Mouse (Mus musculus) liver, embryonic 14.5 days (tissue): ENCODE measurements around the gene Dip2a. TPM values are rescaled to one million over a fixed set of nuclear protein-coding genes. Genes with fewer than 3 reads are reported as not detected.

Experiments used
- ATAC-seq: fragments of 200-750 bp; cut with Nextera tagmentation; 2 replicates; pipeline ENCODE4 v1.8.0; 2017; ENCODE audit warnings: moderate number of reproducible peaks, mild to moderate bottlenecking, moderate library complexity; ENCODE audit not compliant: insufficient read depth
- DNase-seq, 3 experiments: peaks; one replicate each; pipeline ENCODE4 v3.0.0-alpha.2; 2012 to 2013; ENCODE audit warnings: low read depth in 3 of 3, low spot score in 3 of 3
- H3K27ac ChIP-seq: fragments of 300-500 bp; sonication (generic); 2 replicates; pipeline ENCODE4 v1.5.1; 2014; ENCODE audit warnings: moderate library complexity, mild to moderate bottlenecking, control low read depth, inconsistent platforms
- H3K27me3 ChIP-seq: fragments of 300-500 bp; sonication (generic); 2 replicates; pipeline ENCODE4 v1.6.1; 2014; ENCODE audit warnings: mild to moderate bottlenecking, low read length, moderate library complexity; ENCODE audit not compliant: control insufficient read depth, insufficient read depth
- H3K36me3 ChIP-seq: fragments of 300-500 bp; sonication (generic); replicated peaks from 2 replicates; pipeline ENCODE4 v1.6.1; 2014; ENCODE audit warnings: low read depth; ENCODE audit not compliant: control insufficient read depth, insufficient read depth
- H3K4me1 ChIP-seq, 2 experiments: fragments of 200-500 bp in 1 of 2; fragments of 300-500 bp in 1 of 2; sonication (generic) in 1 of 2; replicated peaks; 2 replicates each; pipeline ENCODE4 v1.6.1; 2012 to 2014; ENCODE audit warnings: antibody characterized with exemption in 1 of 2, inconsistent platforms in 1 of 2, low read length in 1 of 2; ENCODE audit not compliant: control insufficient read depth in 2 of 2, insufficient read depth in 2 of 2
- H3K4me2 ChIP-seq: fragments of 300-500 bp; sonication (generic); 2 replicates; pipeline ENCODE4 v1.6.1; 2014; ENCODE audit warnings: low read depth, mild to moderate bottlenecking, control low read depth, moderate library complexity
- H3K4me3 ChIP-seq, 2 experiments: fragments of 200-500 bp in 1 of 2; fragments of 300-500 bp in 1 of 2; sonication (generic) in 1 of 2; 2 replicates each; pipeline ENCODE4 v1.5.1; 2012 to 2014; ENCODE audit warnings: low read depth in 2 of 2, low read length in 2 of 2, mild to moderate bottlenecking in 2 of 2, control low read depth in 1 of 2, inconsistent platforms in 1 of 2, moderate library complexity in 1 of 2; ENCODE audit not compliant: insufficient read depth in 1 of 2
- H3K9ac ChIP-seq: fragments of 300-500 bp; sonication (generic); replicated peaks from 2 replicates; pipeline ENCODE4 v1.6.1; 2014; ENCODE audit warnings: mild to moderate bottlenecking, control low read depth, moderate library complexity
- H3K9me3 ChIP-seq: fragments of 300-500 bp; sonication (generic); 2 replicates; pipeline ENCODE4 v1.6.1; 2016; ENCODE audit warnings: low read length, mixed read lengths; ENCODE audit not compliant: control insufficient read depth
- CTCF ChIP-seq: IDR thresholded peaks from 2 replicates; pipeline ENCODE4 v1.5.1; 2016; ENCODE audit warnings: antibody characterized with exemption, low read depth, control low read depth
- EP300 ChIP-seq: IDR thresholded peaks from 2 replicates; pipeline ENCODE4 v1.6.1; 2016; ENCODE audit warnings: antibody characterized with exemption, low read depth
- WGBS: fragments of 180-500 bp; shearing (Covaris S2); extraction: QIAGEN DNeasy Blood & Tissue Kit; methylation state at CpG from one replicate; pipeline ENCODE4 v1.1.7; 2014; ENCODE audit not compliant: insufficient replicate concordance; 5-methylcytosine and 5-hydroxymethylcytosine counted together
- polyA plus RNA-seq, 2 experiments: library from polyadenylated mRNA; depleted of rRNA in 1 of 2; stranded (reverse) in 1 of 2; unstranded in 1 of 2; fragments of >200 nt; fragmentation: Nextera tagmentation in 1 of 2; extraction: Ambion mirVana in 1 of 2; gene quantifications; 2 replicates each; pipeline versions ENCODE4 v1.2.1 to v1.2.3; 2012 to 2014

The Dip2a gene
- polyA plus RNA-seq, 2 experiments = 0.62 to 1.8 TPM

GRCm38 (mm10) chr10:76354974-76355373 lies 9.9 kb upstream of the Dip2a start:
- no peak for DNase-seq

GRCm38 (mm10) chr10:76353986-76354385 lies 8.9 kb upstream of the Dip2a start:
- H3K27ac ChIP-seq = no peak overlapping the region
- ATAC-seq = no peak
- no peaks in the 10 kb centered on the region for H3K9me3 ChIP-seq
- no peak overlapping the region for H3K9ac ChIP-seq
- H3K27me3 ChIP-seq = no peaks in the 10 kb centered on the region
- no peak overlapping the region for H3K4me2 ChIP-seq
- no peak for DNase-seq
- no peak overlapping the region for H3K4me3 ChIP-seq
- WGBS = 92% methylated on average over 12 of the region's 12 CpGs
- H3K36me3 ChIP-seq = peaks cover 54% of the 10 kb centered on the region
- TF ChIP-seq CTCF (no peak), EP300 (no peak)
- no peaks in the 10 kb centered on the region for H3K4me1 ChIP-seq

More at GRCm38 (mm10) chr10:76354974-76355373, 9.9 kb upstream of the Dip2a start:
- ATAC-seq = no peak
- peaks cover 54% of the 10 kb centered on the region for H3K36me3 ChIP-seq
- no peak overlapping the region for H3K4me2 ChIP-seq
- no peaks in the 10 kb centered on the region for H3K27me3 ChIP-seq
- no peak overlapping the region for H3K4me3 ChIP-seq
- no peaks in the 10 kb centered on the region for H3K4me1 ChIP-seq
- TF ChIP-seq EP300 = no peak
- H3K9ac ChIP-seq = no peak overlapping the region
- H3K9me3 ChIP-seq = no peaks in the 10 kb centered on the region
- no peak overlapping the region for H3K27ac ChIP-seq
- 57% methylated on average over 12 of the region's 12 CpGs for WGBS

- no peaks in the 10 kb centered on the region for H3K9me3 ChIP-seq
- H3K4me3 ChIP-seq = no peak overlapping the region
- DNase-seq (no peak), ATAC-seq (no peak)
- no peak overlapping the region for H3K27ac ChIP-seq
- no peak overlapping the region for H3K4me2 ChIP-seq
- TF ChIP-seq CTCF (no peak), EP300 (no peak)
- 61% methylated on average over 7 of the region's 7 CpGs for WGBS
- H3K36me3 ChIP-seq = peaks cover 51% of the 10 kb centered on the region
- no peak overlapping the region for H3K9ac ChIP-seq
- no peaks in the 10 kb centered on the region for H3K4me1 ChIP-seq
- H3K27me3 ChIP-seq = no peaks in the 10 kb centered on the region
These were observed 6.9 kb upstream of the Dip2a start for GRCm38 (mm10) chr10:76351953-76352352.

GRCm38 (mm10) chr10:76346589-76346988 lies 1.5 kb upstream of the Dip2a start:
- H3K9me3 ChIP-seq = no peaks in the 10 kb centered on the region
- H3K9ac ChIP-seq = no peak overlapping the region
- ATAC-seq (no peak), DNase-seq (peak; percentile 60 to 65 (median 62))
- WGBS = 10% methylated on average over 4 of the region's 4 CpGs
- H3K36me3 ChIP-seq = peaks cover 10% of the 10 kb centered on the region
- TF ChIP-seq EP300 = no peak
- peak; percentile 76 for TF ChIP-seq CTCF
- H3K4me1 ChIP-seq = peaks cover 6 to 7% of the 10 kb centered on the region in 2 experiments; a peak in 3 of 4 replicates
- peak overlapping the region; percentile 72 for H3K4me2 ChIP-seq
- H3K27me3 ChIP-seq = peaks cover 8% of the 10 kb centered on the region
- no peak overlapping the region; a peak in 1 of 4 replicates for H3K4me3 ChIP-seq
- no peak overlapping the region for H3K27ac ChIP-seq

- Histone ChIP-seq H3K4me1 (peaks cover 6 to 7% of the 10 kb centered on the region in 2 experiments; a peak in 3 of 4 replicates), H3K27ac (no peak overlapping the region), H3K27me3 (peaks cover 8% of the 10 kb centered on the region), H3K4me3 (peak overlapping the region; percentile 47 to 90), H3K36me3 (peaks cover 5% of the 10 kb centered on the region), H3K9ac (peak overlapping the region; percentile 60), H3K9me3 (no peaks in the 10 kb centered on the region), H3K4me2 (peak overlapping the region; percentile 72)
- WGBS = 3% methylated on average over 8 of the region's 8 CpGs
- no peak for TF ChIP-seq EP300
- TF ChIP-seq CTCF = no peak
- DNase-seq (peak; percentile 17 to 27 (median 17)), ATAC-seq (no peak)
These were observed 976 bp upstream of the Dip2a start for GRCm38 (mm10) chr10:76346043-76346491.
